Mouse (Mus musculus) hindbrain, embryonic 10.5 days (tissue): Measurements from ENCODE around the gene Vps37b. TPM values are rescaled to one million over a fixed set of nuclear protein-coding genes. Genes with fewer than 3 reads are reported as not detected.
A peak's percentile ranks its signal among the peaks of the same experiment; 100 is the strongest.
"Not testable (repeated sequence)": the region's sequence is repeated elsewhere in the genome, so short reads cannot be mapped to it uniquely, and the experiment has no call there.

Source experiments
- DNase-seq: peaks from one replicate; pipeline ENCODE4 v3.0.0-alpha.2; 2017; ENCODE audit warnings: low spot score
- H3K27ac ChIP-seq: fragments of 300-500 bp; sonication (generic); 2 replicates; pipeline ENCODE4 v1.5.1; 2016; ENCODE audit warnings: mild to moderate bottlenecking, moderate library complexity
- H3K27me3 ChIP-seq: fragments of 300-500 bp; sonication (generic); 2 replicates; pipeline ENCODE4 v1.6.1; 2016; ENCODE audit warnings: mild to moderate bottlenecking; ENCODE audit not compliant: poor library complexity, insufficient read depth, severe bottlenecking
- H3K36me3 ChIP-seq: fragments of 300-500 bp; sonication (generic); 2 replicates; pipeline ENCODE4 v1.6.1; 2016; ENCODE audit warnings: mild to moderate bottlenecking, moderate library complexity
- H3K4me1 ChIP-seq: fragments of 300-500 bp; sonication (generic); replicated peaks from 2 replicates; pipeline ENCODE4 v1.6.1; 2016; ENCODE audit warnings: mild to moderate bottlenecking
- H3K4me3 ChIP-seq: fragments of 300-500 bp; sonication (generic); 2 replicates; pipeline ENCODE4 v1.5.1; 2016; ENCODE audit warnings: mild to moderate bottlenecking, moderate library complexity
- H3K9me3 ChIP-seq: fragments of 300-500 bp; sonication (generic); 2 replicates; pipeline ENCODE4 v1.6.1; 2016; ENCODE audit warnings: mild to moderate bottlenecking, moderate library complexity
- WGBS: fragments of 180-500 bp; shearing (Covaris S2); methylation state at CpG from one replicate; pipeline ENCODE4 v1.1.7; 2016; 5-methylcytosine and 5-hydroxymethylcytosine counted together
- polyA plus RNA-seq: library from polyadenylated mRNA; unstranded; fragments of >200 nt; fragmentation: Nextera tagmentation; extraction: Ambion mirVana; gene quantifications from 2 replicates; pipeline ENCODE4 v1.2.1, GENCODE M21; 2016

Gene Vps37b
- polyA plus RNA-seq, 1 experiment from 2014 or later, result 71.8 TPM

DNA sequence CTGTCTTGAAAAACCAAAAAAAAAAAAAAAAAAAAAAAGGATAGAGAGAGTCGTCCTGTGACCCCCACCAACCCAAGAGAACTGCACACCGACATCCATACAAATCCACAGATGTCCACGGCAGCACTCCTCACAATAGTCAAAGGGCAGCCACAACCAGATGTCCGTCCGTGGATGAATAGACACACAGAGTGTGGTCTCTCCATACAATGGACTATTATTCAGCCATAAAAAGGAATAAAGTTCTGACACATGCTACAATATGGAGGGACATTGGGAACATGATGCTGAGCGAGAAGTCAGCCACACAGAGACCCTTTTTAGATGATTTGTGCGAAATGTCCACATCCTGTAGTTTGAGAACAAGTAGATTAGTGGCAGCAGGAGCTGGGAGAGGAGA is 26.7 kb upstream of the Vps37b start:
- H3K27ac ChIP-seq, result 0 out of 2 replicates have a peak overlapping the region, but pooled peaks have one; percentile 17
- H3K4me1 ChIP-seq, result peaks cover 22% of the 10 kb centered on the region
- H3K4me3 ChIP-seq, result no peak overlapping the region
- no peak for DNase-seq
- no peaks in the 10 kb centered on the region for H3K27me3 ChIP-seq
- 65% methylated on average over 7 of the region's 7 CpGs for WGBS
- no peaks in the 10 kb centered on the region for H3K36me3 ChIP-seq
- peaks cover 6% of the 10 kb centered on the region; the same call in 1 of the 2 replicates for H3K9me3 ChIP-seq

DNA sequence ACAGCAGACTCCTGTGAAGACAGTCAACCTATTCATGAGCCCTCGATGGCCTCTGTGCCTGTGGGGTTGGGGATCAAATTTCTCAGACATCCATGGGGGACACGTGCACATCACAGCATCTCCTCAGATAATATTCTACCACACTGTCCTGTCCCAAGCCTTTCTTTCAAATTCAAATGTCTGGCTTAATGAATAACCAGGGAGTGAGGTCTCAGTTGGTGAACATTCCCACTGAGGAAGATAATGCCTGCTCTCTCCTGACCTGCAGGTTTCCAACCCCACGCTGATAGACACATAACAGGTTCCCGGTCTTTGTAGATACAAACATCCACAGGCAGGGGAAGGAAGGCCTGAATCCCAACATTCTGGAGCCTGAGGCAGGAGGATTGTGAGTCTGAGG is 24.9 kb upstream of the Vps37b start:
- H3K4me3 ChIP-seq, result no peak overlapping the region
- 26% methylated on average over 4 of the region's 4 CpGs for WGBS
- no peak overlapping the region for H3K27ac ChIP-seq
- no peaks in the 10 kb centered on the region for H3K36me3 ChIP-seq
- DNase-seq, result no peak
- H3K27me3 ChIP-seq, result no peaks in the 10 kb centered on the region
- peaks cover 6% of the 10 kb centered on the region; the same call in 1 of the 2 replicates for H3K9me3 ChIP-seq
- H3K4me1 ChIP-seq, result peaks cover 14% of the 10 kb centered on the region

DNA sequence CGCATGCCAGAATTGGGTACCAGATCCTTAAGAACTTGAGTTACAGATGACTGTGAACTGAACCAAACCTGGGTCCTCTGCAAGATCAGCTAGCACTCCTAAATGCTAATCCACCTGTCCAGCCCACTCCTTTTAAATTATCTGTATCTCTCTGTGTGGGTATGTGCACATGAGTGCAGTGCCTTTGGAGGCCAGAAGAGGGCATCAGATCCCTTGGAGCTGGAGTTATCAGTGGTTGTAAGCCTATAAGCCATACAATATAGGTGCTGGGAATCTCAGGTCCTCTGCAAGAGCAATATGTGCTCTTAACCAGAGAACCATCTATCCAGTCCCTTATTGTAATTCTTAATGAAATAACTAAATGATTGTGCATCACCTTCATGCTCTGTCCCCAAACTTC is 24.1 kb upstream of the Vps37b start:
- no peak for DNase-seq
- WGBS, result 100% methylated on average over 1 of the region's 1 CpGs
- H3K27me3 ChIP-seq, result no peaks in the 10 kb centered on the region
- no peak overlapping the region for H3K4me3 ChIP-seq
- H3K9me3 ChIP-seq, result peaks cover 6% of the 10 kb centered on the region; the same call in 1 of the 2 replicates
- H3K27ac ChIP-seq, result no peak overlapping the region
- no peaks in the 10 kb centered on the region for H3K36me3 ChIP-seq
- peaks cover 12% of the 10 kb centered on the region for H3K4me1 ChIP-seq

DNA sequence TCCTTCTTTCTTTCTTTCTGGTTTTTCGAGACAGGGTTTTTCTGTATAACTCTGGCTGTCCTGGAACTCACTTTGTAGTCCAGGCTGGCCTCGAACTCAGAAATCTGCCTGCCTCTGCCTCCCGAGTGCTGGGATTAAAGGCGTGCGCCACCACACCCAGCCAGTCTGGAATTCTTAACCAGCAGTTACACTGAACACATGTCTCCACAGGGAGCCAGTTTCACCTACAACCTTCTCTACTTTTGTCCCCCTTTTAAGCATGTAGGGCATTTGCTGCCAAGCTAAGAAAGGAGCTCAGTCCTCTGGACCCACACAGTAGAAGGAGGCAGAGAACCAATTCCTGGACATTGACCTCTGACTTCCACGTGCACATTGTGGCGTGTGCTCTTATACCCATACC is 20.6 kb upstream of the Vps37b start:
- not testable (repeated sequence) for H3K9me3 ChIP-seq, H3K36me3 ChIP-seq, DNase-seq, H3K27me3 ChIP-seq, H3K27ac ChIP-seq, H3K4me3 ChIP-seq
- 91% methylated on average over 7 of the region's 7 CpGs for WGBS
- H3K4me1 ChIP-seq, result peaks cover 34% of the 10 kb centered on the region

GRCm38 (mm10) chr5:124051899-124052491 is 19.9 kb upstream of the Vps37b start:
- Histone ChIP-seq H3K27me3 (peaks cover under 1% of the 10 kb centered on the region; the same call in 1 of the 2 replicates), H3K4me3 (no peak overlapping the region), H3K4me1 (peaks cover 40% of the 10 kb centered on the region), H3K36me3 (no peaks in the 10 kb centered on the region), H3K27ac (peak overlapping the region; percentile 10), H3K9me3 (peaks cover 6% of the 10 kb centered on the region; the same call in 1 of the 2 replicates)
- WGBS, result 85% methylated on average over 11 of the region's 11 CpGs
- no peak for DNase-seq

- H3K27ac ChIP-seq, result peak overlapping the region; percentile 86
- no peaks in the 10 kb centered on the region for H3K9me3 ChIP-seq
- no peak overlapping the region for H3K4me3 ChIP-seq
- WGBS, result 44% methylated on average over 14 of the region's 14 CpGs
- H3K4me1 ChIP-seq, result peaks cover 48% of the 10 kb centered on the region
- H3K27me3 ChIP-seq, result peaks cover 9% of the 10 kb centered on the region; the same call in 1 of the 2 replicates
- DNase-seq, result peak; percentile 51
- no peaks in the 10 kb centered on the region for H3K36me3 ChIP-seq
Observed at GRCm38 (mm10) chr5:124050095-124051050, 18.3 kb upstream of the Vps37b start.

DNA sequence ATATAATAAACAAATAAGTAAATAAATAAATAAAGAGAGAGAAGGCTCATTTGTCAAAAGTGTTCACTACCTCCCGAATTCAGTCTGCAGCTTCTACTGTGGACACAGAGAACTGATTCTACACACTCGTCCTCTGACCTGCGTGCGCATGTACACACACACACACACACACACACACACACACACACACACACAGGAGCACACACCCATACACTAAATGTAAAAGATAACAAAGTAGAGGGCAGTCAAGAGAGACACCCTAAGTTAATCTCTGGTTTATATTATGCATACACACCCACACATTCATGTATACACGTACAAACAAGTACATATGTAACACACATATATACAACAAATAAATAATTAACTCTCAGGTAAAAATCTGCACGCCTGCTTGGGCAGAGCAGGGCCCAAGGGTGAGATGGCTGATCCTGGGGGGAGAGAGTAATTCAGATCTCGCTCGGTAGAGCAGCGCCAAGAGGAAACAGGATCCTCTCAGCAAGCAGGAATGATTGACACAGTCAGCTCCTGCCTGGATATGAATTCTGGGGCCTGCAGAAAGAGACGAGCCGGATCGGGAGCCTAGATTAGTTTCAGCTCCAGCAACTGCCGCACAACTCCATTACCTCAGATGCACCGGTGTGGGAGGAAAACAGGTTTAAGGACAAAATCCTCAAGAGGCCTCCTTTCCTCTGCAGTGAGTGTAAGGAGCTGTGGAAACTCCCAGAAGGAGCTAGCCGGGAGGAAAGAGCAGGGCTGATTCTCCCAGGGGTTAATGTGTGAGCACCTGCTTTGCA is 17.4 kb upstream of the Vps37b start:
- Histone ChIP-seq H3K36me3 (no peaks in the 10 kb centered on the region), H3K27ac (peak overlapping the region; percentile 86), H3K9me3 (no peaks in the 10 kb centered on the region), H3K4me1 (peaks cover 57% of the 10 kb centered on the region), H3K27me3 (peaks cover 9% of the 10 kb centered on the region; the same call in 1 of the 2 replicates), H3K4me3 (no peak overlapping the region)
- no peak for DNase-seq
- WGBS, result 62% methylated on average over 15 of the region's 15 CpGs

- Histone ChIP-seq H3K4me3 (no peak overlapping the region), H3K36me3 (no peaks in the 10 kb centered on the region), H3K27me3 (peaks cover 9% of the 10 kb centered on the region; the same call in 1 of the 2 replicates), H3K27ac (peak overlapping the region; percentile 76), H3K4me1 (peaks cover 72% of the 10 kb centered on the region), H3K9me3 (no peaks in the 10 kb centered on the region)
- no peak for DNase-seq
- WGBS, result 81% methylated on average over 7 of the region's 7 CpGs
Observed at GRCm38 (mm10) chr5:124046741-124047401, 14.8 kb upstream of the Vps37b start.

DNA sequence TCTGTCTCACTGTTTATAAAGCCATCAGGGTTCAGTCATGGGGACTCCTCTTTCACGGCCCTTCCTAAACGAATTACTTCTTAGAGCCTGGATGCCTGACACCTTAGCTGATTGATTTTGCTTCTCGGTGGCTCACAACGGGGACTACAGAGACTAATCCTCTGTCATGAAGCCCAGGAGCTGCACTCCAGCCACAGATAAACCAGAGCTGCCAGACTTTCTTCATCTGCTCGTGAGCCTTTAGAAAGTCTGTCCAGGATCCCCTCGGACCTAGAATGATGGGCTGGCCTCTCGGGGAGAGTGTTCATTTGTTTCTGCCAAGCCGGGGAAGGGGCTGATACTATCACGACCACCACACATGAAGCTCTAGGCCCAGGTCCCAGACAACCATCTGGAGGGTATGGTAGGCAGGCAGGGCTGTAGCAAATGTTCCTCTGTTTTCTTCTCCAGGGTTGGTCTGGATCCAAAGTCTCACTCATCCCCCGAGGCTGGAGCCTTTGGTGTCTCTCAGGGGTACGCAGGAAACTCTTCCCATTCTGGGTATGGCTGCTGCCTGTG is 13.5 kb upstream of the Vps37b start:
- WGBS, result 42% methylated on average over 11 of the region's 11 CpGs

DNA sequence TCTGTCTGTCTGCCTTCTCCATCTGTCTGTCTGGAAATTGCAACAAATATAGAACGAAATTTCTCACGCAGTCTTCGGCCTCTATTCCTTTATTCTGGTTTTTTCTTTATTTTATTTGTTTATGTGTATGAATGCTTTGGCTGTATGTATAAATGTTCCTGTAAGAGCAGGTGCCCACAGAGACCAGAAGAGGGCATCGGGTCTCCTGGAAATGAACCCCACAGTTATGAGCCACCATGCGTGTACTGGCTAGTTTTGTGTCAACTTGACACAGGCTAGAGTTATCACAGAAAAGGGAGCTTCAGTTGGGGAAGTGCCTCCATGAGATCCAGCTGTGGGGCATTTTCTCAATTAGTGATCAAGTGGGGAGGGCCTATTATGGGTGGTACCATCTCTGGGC is 11.9 kb upstream of the Vps37b start:
- Histone ChIP-seq H3K27ac (peak overlapping the region; percentile 88), H3K4me1 (peaks cover 52% of the 10 kb centered on the region), H3K4me3 (no peak overlapping the region), H3K9me3 (no peaks in the 10 kb centered on the region), H3K36me3 (no peaks in the 10 kb centered on the region), H3K27me3 (peaks cover 9% of the 10 kb centered on the region; the same call in 1 of the 2 replicates)
- WGBS, result 72% methylated on average over 5 of the region's 5 CpGs
- no peak for DNase-seq

More for the DNA sequence above, 13.5 kb upstream of the Vps37b start:
- peaks cover 9% of the 10 kb centered on the region; the same call in 1 of the 2 replicates for H3K27me3 ChIP-seq
- DNase-seq, result no peak
- H3K9me3 ChIP-seq, result no peaks in the 10 kb centered on the region
- H3K27ac ChIP-seq, result peak overlapping the region; percentile 88
- no peak overlapping the region for H3K4me3 ChIP-seq
- H3K4me1 ChIP-seq, result peaks cover 68% of the 10 kb centered on the region
- no peaks in the 10 kb centered on the region for H3K36me3 ChIP-seq

DNA sequence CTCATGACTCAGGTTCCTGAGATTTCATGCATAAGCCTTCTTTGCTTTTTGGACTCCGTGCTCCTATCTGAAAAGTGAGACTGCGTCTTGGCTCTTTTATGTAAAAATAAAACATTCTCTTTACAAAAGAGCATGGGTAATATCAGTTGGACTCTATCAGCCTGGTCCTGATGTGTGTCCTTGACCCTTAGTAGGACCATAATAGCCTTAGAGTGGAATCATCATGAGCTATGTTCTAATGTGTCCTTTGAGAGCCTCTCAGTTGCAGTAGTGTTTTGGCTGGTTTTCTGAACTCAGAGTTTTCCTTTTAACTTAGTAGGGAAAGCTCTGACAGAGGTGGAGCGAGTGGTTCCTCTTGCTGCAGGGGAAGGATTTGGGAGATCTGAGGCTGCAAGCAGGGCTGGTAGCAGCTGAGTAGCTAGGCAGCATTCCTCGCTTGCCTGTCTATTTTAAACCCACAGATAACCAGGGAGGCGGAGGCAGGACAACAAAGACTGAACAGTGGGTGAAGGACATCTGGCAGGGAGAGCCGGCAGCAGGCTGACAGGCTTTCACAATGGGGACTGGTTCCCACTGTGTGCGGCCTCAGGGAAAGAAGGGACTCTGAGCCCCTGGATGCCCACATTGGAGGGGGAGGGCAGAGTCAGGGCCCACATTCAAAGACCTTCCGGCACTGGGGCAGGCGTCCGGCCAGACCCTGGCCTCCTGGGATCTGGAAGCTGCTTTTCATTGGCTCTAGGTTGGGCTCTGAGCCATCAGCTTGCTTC is 11.3 kb upstream of the Vps37b start:
- peak; percentile 89 for DNase-seq
- Histone ChIP-seq H3K9me3 (no peaks in the 10 kb centered on the region), H3K4me3 (no peak overlapping the region), H3K4me1 (peaks cover 49% of the 10 kb centered on the region), H3K27me3 (peaks cover 9% of the 10 kb centered on the region; the same call in 1 of the 2 replicates), H3K36me3 (no peaks in the 10 kb centered on the region), H3K27ac (peak overlapping the region; percentile 88)
- WGBS, result 20% methylated on average over 10 of the region's 10 CpGs
